Mouse (Mus musculus) gastrocnemius, adult 8-10 months (tissue): ENCODE results near the gene Ing5. TPM values are rescaled to one million over a fixed set of nuclear protein-coding genes. Genes with fewer than 3 reads are reported as not detected.
A peak's percentile ranks its signal among the peaks of the same experiment; 100 is the strongest.
"Not testable (repeated sequence)": the region's sequence is repeated elsewhere in the genome, so short reads cannot be mapped to it uniquely, and the experiment has no call there.

Source experiments
- DNase-seq, 2 experiments: peaks; one replicate each; pipeline ENCODE4 v3.0.0; 2022; ENCODE audit warnings: low spot score in 2 of 2
- total RNA-seq, 4 experiments: library from RNA; stranded (reverse); gene quantifications; 2 replicates each; pipeline ENCODE4 v1.2.4; 2022

Gene Ing5
- total RNA-seq, 4 experiments from 2014 or later: 3.7 to 6.6 (median 4.0) TPM

- no peak for DNase-seq
Observed at GRCm38 (mm10) chr1:93810011-93810410, 6.2 kb downstream of the Ing5 start.

- no peak for DNase-seq
Observed at GRCm38 (mm10) chr1:93811495-93812039, 7.8 kb downstream of the Ing5 start.

GRCm38 (mm10) chr1:93817823-93818532 is 14.2 kb downstream of the Ing5 start:
- no peak for DNase-seq

GRCm38 (mm10) chr1:93818722-93819121 is 15.0 kb downstream of the Ing5 start:
- DNase-seq: no peak

- no peak for DNase-seq
Observed at GRCm38 (mm10) chr1:93823796-93824495, 20.2 kb downstream of the Ing5 start.

DNA sequence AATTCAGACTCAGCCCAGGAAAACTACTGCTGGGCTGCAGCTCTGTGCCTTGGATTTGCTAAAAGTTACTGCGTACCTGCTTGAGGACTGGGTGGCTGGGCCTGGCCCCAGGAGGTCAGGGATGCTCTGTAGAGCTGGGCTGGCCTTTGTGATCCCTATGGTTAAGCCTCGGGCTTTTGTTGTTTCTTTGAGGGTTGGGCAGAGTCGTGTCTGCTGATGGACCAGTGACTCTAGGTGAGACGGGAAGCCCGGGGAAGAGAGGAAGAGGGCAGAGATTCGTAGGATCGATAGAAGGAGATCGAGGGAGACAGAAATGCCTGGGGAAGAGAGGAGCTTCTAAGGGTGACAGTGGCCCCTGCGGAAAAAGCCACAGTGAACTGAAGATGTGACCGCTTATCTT is 20.8 kb downstream of the Ing5 start, which contains the start of gene D2hgdh:
TSS of gene D2hgdh (plus strand) at position 301 of the 400 bp plus-strand sequence.
- DNase-seq: no peak

GRCm38 (mm10) chr1:93825105-93825674 is 21.4 kb downstream of the Ing5 start:
- DNase-seq: peak; percentile 93 to 95

DNA sequence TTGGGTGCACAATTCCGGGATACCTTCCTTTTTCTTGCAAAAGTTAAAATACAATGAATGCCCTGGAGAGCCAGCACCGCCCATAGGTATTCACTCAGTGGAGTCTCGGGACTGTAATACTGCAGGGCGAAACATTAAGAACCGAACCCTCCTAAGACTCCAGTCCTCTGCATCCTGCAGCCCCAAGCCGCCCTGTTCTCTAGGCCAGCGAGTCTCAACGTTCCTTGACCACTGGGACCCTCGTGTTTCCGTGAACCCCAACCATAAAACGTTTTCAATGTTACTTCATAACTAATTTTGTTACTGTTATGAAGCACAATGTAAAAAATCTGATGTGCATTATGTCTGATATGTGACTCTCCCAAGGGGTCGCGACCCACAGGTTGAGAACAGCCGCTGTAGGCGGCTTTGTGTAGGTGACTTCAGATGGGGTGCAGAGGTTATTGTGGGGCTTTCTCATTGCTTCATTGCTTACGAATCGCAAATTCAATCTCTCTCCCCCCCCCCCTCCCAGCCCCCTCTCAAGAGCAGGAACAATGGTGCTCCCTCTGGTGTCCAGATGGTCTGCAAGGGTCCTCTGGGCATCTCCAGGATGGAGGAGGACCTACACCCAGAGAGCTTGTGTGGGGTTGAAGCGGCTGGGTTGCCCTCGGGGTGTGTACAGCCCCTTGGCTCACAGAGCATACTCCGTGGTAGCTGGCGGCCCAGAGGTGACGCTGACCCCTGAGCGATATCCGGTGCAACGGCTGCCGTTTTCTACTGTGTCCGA is 22.2 kb downstream of the Ing5 start:
- DNase-seq: no peak

DNA sequence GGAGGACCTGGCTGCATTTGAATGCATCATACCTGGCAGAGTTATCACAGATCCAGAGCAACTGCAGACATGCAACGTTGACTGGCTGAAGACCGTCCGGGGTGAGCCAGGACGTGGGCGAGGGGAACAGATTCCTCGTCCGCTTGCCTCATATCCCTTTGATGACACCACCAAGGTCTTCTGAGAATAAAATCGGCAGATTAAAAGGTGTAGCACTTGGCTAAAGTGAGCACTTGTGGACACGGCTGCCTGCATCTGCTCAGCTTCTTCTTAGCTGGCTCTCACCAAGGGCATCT is 22.7 kb downstream of the Ing5 start:
- no peak for DNase-seq

- not testable (repeated sequence) for DNase-seq
Observed at GRCm38 (mm10) chr1:93832754-93833360, 29.1 kb downstream of the Ing5 start.

DNA sequence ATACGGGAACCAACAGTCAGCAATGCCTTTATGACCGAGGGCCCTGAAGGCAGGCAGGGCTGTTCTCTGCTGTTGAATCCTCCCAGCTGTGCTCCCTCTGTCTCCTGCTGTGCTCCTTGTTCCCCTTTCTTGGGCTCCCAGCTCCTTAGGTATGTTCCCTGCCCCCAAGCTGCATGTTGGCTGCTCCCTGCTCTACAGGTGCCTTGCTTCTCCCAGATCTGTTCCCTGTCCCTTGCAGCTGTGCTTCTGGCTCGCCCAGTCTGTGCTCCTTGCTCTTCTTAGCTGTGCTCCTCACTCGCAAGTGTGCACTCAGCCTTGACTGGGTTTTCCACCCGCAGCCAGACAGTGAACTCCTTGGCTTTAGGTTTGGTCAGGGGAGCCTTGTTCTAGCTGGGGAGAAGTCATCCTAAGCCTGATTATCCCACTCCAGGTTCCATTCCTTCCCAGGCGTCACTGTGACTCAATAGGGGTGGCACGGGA is 30.9 kb downstream of the Ing5 start:
- no peak for DNase-seq

DNA sequence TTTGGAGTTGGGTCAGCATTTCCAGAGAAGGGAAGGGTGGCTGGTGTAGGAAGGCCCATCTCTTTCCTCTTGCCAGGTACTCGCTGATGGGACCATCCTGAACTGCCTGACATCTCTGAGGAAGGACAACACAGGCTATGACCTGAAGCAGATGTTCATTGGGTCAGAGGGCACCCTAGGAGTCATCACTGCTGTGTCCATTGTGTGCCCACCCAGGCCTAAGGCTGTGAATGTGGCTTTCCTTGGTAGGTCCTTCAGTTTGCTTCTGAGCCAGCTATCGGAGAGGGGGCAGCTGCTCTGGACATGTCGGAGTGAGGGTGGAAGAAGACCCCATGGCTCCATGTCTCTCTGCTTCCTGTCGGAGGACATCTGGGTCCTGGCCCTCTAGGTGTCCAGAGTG is 31.4 kb downstream of the Ing5 start:
- no peak for DNase-seq

- DNase-seq: no peak
Observed at GRCm38 (mm10) chr1:93835876-93836531, 32.2 kb downstream of the Ing5 start.

DNA sequence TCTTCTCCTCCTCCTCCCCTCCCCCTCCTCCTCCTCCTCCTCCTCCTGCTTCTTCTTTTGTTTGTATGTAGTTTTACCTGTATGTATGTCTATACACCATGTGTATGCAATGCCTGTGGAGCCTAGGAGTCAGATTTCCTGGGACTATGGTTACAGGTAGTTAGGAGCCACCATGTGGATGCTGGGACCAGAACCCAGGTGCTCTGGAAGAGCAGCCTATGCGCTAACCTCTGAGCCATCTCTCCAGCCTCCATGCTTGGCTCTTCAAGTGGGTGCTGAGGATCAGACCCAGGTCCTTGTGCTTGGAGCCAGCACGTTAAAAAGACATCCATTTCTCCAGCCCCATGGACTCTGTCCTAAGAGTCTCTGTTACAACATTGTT is 32.8 kb downstream of the Ing5 start:
- no peak for DNase-seq

DNA sequence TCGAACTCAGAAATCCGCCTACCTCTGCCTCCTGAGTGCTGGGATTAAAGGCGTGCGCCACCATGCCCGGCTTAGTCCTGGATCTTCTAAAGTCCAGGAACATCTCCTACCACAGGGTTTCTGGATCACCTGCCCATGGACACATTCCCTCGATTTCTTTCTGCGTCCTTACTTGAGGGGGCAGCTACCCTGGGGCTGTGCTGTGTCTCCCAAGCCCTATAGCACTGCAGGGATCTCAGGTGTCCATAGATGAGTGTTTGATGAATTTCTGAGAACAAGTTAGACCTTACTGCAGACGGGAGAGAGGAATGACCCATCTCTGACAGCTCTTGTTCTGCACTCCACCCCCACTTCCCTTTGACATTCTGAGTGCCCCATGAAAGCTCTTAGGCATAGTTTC is 33.6 kb downstream of the Ing5 start:
- DNase-seq: no peak

- DNase-seq: not testable (repeated sequence)
Observed at GRCm38 (mm10) chr1:93838569-93838968, 34.8 kb downstream of the Ing5 start.

DNA sequence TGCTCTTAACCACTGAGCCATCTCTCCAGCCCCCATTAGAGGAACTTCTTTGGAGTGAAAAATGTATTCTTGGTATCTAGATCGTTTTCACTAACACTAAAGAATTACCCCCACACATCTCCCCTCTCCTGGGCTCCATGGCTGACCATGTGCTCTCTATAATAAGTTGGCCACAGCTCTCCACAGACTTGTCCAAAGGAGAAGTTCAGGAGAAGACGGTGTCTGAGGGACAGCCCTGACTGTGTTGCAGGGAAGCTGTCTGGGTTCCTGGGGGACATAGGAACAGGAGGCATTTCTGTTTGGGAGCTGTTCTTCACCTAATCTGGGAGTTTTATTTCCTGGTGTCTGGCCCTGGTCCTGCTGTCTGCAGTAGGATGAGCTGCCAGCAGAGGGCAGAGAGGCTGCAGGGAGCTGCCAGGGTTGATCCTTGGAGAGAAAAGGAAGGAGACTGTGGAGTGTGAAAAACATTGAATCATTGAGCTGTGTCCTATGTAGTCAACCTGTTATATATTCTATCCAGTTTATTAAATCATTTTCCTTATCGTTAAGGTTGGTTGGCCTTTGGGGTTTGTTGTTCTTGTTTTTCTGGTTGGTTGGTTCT is 42.1 kb downstream of the Ing5 start:
- DNase-seq: not testable (repeated sequence)

DNA sequence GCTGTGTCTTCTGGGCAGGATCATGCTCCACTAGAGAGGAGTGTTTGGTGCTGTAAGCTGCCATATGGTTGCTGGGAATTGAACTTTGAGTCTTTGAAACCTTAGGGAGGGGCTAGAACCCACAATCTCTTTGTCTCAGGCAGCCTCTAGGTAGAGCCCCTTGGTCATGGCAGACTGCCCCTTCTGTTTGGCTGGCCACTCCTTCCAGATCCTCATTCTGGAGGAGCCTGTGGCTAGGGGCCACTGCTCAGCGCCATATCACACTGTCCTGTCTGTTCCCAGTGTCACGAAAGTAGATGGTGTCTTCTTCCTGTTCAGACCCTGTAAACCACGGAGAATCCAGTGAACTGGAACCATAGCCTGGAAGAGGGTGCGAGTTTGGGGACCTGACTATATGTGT is 52.0 kb downstream of the Ing5 start:
- not testable (repeated sequence) for DNase-seq

DNA sequence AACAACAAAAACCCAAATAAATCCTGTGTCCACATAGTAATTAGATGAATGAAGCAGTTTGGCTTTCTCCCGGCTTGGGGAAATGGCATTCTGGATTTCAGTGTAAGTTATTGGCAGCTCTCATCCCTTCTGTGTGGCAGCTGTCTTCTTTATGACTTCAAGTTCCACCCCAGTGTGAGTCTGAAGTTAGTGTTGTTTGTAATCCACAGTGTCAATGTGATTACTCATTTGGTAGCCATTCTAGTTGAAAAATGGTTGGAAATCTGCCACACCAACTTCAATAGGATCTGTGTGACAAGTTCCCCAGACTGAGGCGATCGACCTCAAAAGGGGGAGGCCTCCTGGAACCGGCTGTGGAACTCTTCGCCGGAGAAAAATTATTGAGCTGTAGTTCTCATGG is 53.6 kb downstream of the Ing5 start:
- DNase-seq: no peak

DNA sequence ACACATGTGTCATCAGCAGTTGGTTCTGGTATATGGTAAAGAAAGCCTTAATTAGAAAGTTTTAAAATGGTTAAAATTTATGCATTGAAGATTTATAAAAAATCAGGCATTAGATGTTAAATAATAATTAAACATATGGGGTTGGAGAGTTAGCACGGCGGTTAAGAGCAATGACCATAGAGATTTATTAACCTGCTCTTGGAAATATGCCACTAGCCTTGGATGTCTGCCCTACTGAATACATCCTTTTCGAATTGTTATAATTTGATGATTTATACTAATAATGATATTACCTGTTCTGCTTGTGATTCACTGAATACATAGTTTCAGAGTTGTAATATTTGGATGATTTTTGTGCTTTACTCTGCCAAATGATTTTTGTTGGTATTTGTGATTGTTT is 54.2 kb downstream of the Ing5 start:
- DNase-seq: no peak
